Mouse (Mus musculus) midbrain, embryonic 12.5 days (tissue): ENCODE measurements at regions not wholly inside any gene's neighbourhood (a gene's known extent, or its start where the extent isn't known, plus 50 kb on each side); places are given as distances from the start of the nearest gene placed in this dataset.

ENCODE experiments used
- ATAC-seq: fragments of 200-750 bp; cut with Nextera tagmentation; 2 replicates; pipeline ENCODE4 v1.8.0; 2017; ENCODE audit warnings: low read depth, moderate TSS enrichment, moderate library complexity; ENCODE audit not compliant: low FRiP score
- H3K27ac ChIP-seq: fragments of 300-500 bp; sonication (generic); replicated peaks from 2 replicates; pipeline ENCODE4 v1.5.1; 2016; ENCODE audit warnings: mild to moderate bottlenecking
- H3K27me3 ChIP-seq: fragments of 300-500 bp; sonication (generic); 2 replicates; pipeline ENCODE4 v1.6.1; 2016; ENCODE audit warnings: mild to moderate bottlenecking
- H3K36me3 ChIP-seq: fragments of 300-500 bp; sonication (generic); 2 replicates; pipeline ENCODE4 v1.6.1; 2016
- H3K4me1 ChIP-seq: fragments of 300-500 bp; sonication (generic); 2 replicates; pipeline ENCODE4 v1.6.1; 2016
- H3K4me2 ChIP-seq: fragments of 300-500 bp; sonication (generic); replicated peaks from 2 replicates; pipeline ENCODE4 v1.6.1; 2016; ENCODE audit warnings: mild to moderate bottlenecking, moderate library complexity
- H3K4me3 ChIP-seq: fragments of 300-500 bp; sonication (generic); 2 replicates; pipeline ENCODE4 v1.5.1; 2016; ENCODE audit warnings: mild to moderate bottlenecking
- H3K9ac ChIP-seq: fragments of 300-500 bp; sonication (generic); replicated peaks from 2 replicates; pipeline ENCODE4 v1.6.1; 2016; ENCODE audit warnings: mild to moderate bottlenecking, moderate library complexity
- H3K9me3 ChIP-seq: fragments of 300-500 bp; sonication (generic); 2 replicates; pipeline ENCODE4 v1.6.1; 2016; ENCODE audit warnings: mild to moderate bottlenecking
- WGBS: fragments of 180-500 bp; shearing (Covaris S2); methylation state at CpG from one replicate; pipeline ENCODE4 v1.1.7; 2016; 5-methylcytosine and 5-hydroxymethylcytosine counted together

DNA sequence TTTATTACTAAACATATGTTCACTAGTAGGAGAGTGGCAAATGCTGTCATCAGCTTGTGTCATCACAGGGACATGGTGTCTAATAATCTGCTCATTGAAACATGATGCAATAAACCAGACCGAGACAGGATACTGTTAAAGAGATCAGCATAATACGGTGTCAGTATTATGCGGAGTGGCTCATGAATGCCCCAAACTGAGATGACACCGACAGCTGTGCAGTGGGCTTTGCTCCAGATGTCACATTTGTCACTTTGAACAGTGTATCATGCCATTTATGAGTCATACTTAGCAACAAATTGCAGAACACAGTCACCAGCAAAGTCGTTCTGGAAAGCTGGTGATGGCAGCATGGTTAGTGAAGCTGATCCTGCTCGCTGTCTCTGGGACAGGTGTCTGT is 527.2 kb downstream of the Triml1 start:
- H3K4me2 ChIP-seq, result no peak overlapping the region
- H3K4me3 ChIP-seq, result no peak overlapping the region
- no peaks in the 10 kb centered on the region for H3K36me3 ChIP-seq
- no peaks in the 10 kb centered on the region for H3K4me1 ChIP-seq
- ATAC-seq, result no peak
- H3K27me3 ChIP-seq, result no peaks in the 10 kb centered on the region
- H3K9ac ChIP-seq, result no peak overlapping the region
- H3K9me3 ChIP-seq, result no peaks in the 10 kb centered on the region
- WGBS, result 83% methylated on average over 6 of the region's 6 CpGs
- no peak overlapping the region for H3K27ac ChIP-seq

DNA sequence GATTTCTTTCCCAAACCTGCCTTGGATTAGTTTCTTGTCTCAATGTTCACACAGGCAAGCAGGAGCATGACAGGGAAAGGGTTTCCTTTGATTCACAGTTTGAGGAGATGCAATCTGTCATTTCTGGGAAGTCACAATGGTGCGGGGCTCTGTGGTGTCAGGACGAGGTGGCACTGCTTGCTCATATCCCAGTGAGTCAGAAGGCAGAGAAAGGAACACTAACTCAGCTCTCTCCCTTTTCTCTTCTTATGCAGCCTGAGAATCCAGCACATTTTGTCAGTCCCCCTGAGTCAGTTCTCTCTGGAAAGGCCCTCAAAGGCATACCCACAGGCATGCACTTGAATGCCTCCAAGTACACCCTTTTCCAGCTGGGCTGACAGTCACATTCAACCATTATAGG is 544.6 kb downstream of the Triml1 start:
- WGBS, result 87% methylated on average over 2 of the region's 2 CpGs

More for the DNA sequence above, 544.6 kb downstream of the Triml1 start:
- Histone ChIP-seq H3K4me1 (no peaks in the 10 kb centered on the region), H3K9me3 (no peaks in the 10 kb centered on the region), H3K36me3 (no peaks in the 10 kb centered on the region), H3K4me3 (no peak overlapping the region), H3K4me2 (no peak overlapping the region), H3K27me3 (no peaks in the 10 kb centered on the region), H3K27ac (no peak overlapping the region), H3K9ac (0 out of 2 replicates have a peak overlapping the region, but pooled peaks have one; percentile 6)
- no peak for ATAC-seq
